Mouse (Mus musculus) adrenal gland, postnatal 10 days (tissue): ENCODE measurements around the gene Gm21985. TPM values are rescaled to one million over a fixed set of nuclear protein-coding genes. Genes with fewer than 3 reads are reported as not detected.

Experiments
- DNase-seq: peaks from one replicate; pipeline ENCODE4 v3.0.0; 2021; ENCODE audit warnings: mixed read lengths
- total RNA-seq, 2 experiments: library from RNA; stranded (reverse); gene quantifications; 2 replicates each; pipeline ENCODE4 v1.2.3; 2021

Gm21985 gene
- total RNA-seq, 2 experiments from 2014 or later: 0.54 TPM; not detected in 1

- no peak for DNase-seq
Measured at GRCm38 (mm10) chr2:112332051-112332898, 66.2 kb downstream of the Gm21985 start.

GRCm38 (mm10) chr2:112337211-112337610, 71.1 kb downstream of the Gm21985 start:
- peak; percentile 21 for DNase-seq

- no peak for DNase-seq
Measured at GRCm38 (mm10) chr2:112339736-112340135, 73.6 kb downstream of the Gm21985 start.

- peak; percentile 37 for DNase-seq
Measured at GRCm38 (mm10) chr2:112341117-112341516, 75.0 kb downstream of the Gm21985 start.

- no peak for DNase-seq
Measured at GRCm38 (mm10) chr2:112348246-112348645, 82.1 kb downstream of the Gm21985 start.

GRCm38 (mm10) chr2:112353685-112354455, 87.8 kb downstream of the Gm21985 start:
- no peak for DNase-seq

GRCm38 (mm10) chr2:112359611-112360010, 93.5 kb downstream of the Gm21985 start:
- no peak for DNase-seq

- no peak for DNase-seq
Measured at GRCm38 (mm10) chr2:112360012-112360780, 94.1 kb downstream of the Gm21985 start.

GRCm38 (mm10) chr2:112360781-112361169, 94.7 kb downstream of the Gm21985 start:
- no peak for DNase-seq

GRCm38 (mm10) chr2:112367222-112367621, 101.1 kb downstream of the Gm21985 start:
- DNase-seq: peak; percentile 12

GRCm38 (mm10) chr2:112367726-112368673, 101.9 kb downstream of the Gm21985 start, which contains the start of gene Emc4:
Gene Emc4 (minus strand): TSS chr2:112368027.
- peak; percentile 95 for DNase-seq

GRCm38 (mm10) chr2:112369941-112370340, 103.8 kb downstream of the Gm21985 start:
- DNase-seq: peak; percentile 58

GRCm38 (mm10) chr2:112373141-112373540, 107.0 kb downstream of the Gm21985 start:
- no peak for DNase-seq

GRCm38 (mm10) chr2:112374610-112375009, 108.5 kb downstream of the Gm21985 start:
- no peak for DNase-seq

- peak; percentile 99 for DNase-seq
Measured at GRCm38 (mm10) chr2:112378973-112379898, 113.1 kb downstream of the Gm21985 start, which contains the start of gene Katnbl1. Gene Katnbl1 (plus strand): TSS chr2:112379211.

- DNase-seq: no peak
Measured at GRCm38 (mm10) chr2:112380131-112380530, 114.0 kb downstream of the Gm21985 start.

GRCm38 (mm10) chr2:112381219-112381618, 115.1 kb downstream of the Gm21985 start:
- no peak for DNase-seq

GRCm38 (mm10) chr2:112390843-112391242, 124.7 kb downstream of the Gm21985 start:
- no peak for DNase-seq

- no peak for DNase-seq
Measured at GRCm38 (mm10) chr2:112391346-112392000, 125.4 kb downstream of the Gm21985 start.
